Mouse (Mus musculus) intestine, embryonic 14.5 days (tissue): ENCODE data around the gene Sirt1. TPM values are rescaled to one million over a fixed set of nuclear protein-coding genes. Genes with fewer than 3 reads are reported as not detected.
"Not testable (repeated sequence)": the region's sequence is repeated elsewhere in the genome, so short reads cannot be mapped to it uniquely, and the experiment has no call there.

Experiments used
- ATAC-seq: fragments of 200-750 bp; cut with Nextera tagmentation; replicated peaks from 2 replicates; pipeline ENCODE4 v1.8.0; 2017; ENCODE audit warnings: low read depth, moderate number of reproducible peaks, moderate TSS enrichment, moderate library complexity; ENCODE audit not compliant: low FRiP score, low TSS enrichment
- DNase-seq: peaks from one replicate; pipeline ENCODE4 v3.0.0-alpha.2; 2018; ENCODE audit warnings: low spot score
- H3K27ac ChIP-seq: fragments of 300-500 bp; sonication (generic); 2 replicates; pipeline ENCODE4 v1.5.1; 2014; ENCODE audit warnings: low read depth, mild to moderate bottlenecking, control low read depth
- H3K27me3 ChIP-seq: fragments of 300-500 bp; sonication (generic); replicated peaks from 2 replicates; pipeline ENCODE4 v1.6.1; 2014; ENCODE audit warnings: low read length, control low read depth; ENCODE audit not compliant: control insufficient read depth, insufficient read depth
- H3K36me3 ChIP-seq: fragments of 300-500 bp; sonication (generic); 2 replicates; pipeline ENCODE4 v1.6.1; 2014; ENCODE audit warnings: low read length, control low read depth; ENCODE audit not compliant: control insufficient read depth, insufficient read depth
- H3K4me1 ChIP-seq: fragments of 300-500 bp; sonication (generic); replicated peaks from 2 replicates; pipeline ENCODE4 v1.6.1; 2014; ENCODE audit warnings: low read length, control low read depth, mixed read lengths; ENCODE audit not compliant: control insufficient read depth, insufficient read depth
- H3K4me2 ChIP-seq: fragments of 300-500 bp; sonication (generic); 2 replicates; pipeline ENCODE4 v1.6.1; 2014; ENCODE audit warnings: low read length
- H3K4me3 ChIP-seq: fragments of 300-500 bp; sonication (generic); 2 replicates; pipeline ENCODE4 v1.5.1; 2014; ENCODE audit warnings: low read depth, low read length, control low read depth, mixed read lengths
- H3K9ac ChIP-seq: fragments of 300-500 bp; sonication (generic); 2 replicates; pipeline ENCODE4 v1.6.1; 2014; ENCODE audit warnings: mild to moderate bottlenecking, low read length
- H3K9me3 ChIP-seq: fragments of 300-500 bp; sonication (generic); 2 replicates; pipeline ENCODE4 v1.6.1; 2016; ENCODE audit warnings: low read length, control low read depth; ENCODE audit not compliant: control insufficient read depth
- WGBS: fragments of 180-500 bp; shearing (Covaris S2); extraction: QIAGEN DNeasy Blood & Tissue Kit; methylation state at CpG from one replicate; pipeline ENCODE4 v1.1.7; 2014; 5-methylcytosine and 5-hydroxymethylcytosine counted together
- polyA plus RNA-seq: library from polyadenylated mRNA; unstranded; fragments of >200 nt; fragmentation: Nextera tagmentation; extraction: Ambion mirVana; gene quantifications from 2 replicates; pipeline ENCODE4 v1.2.1, GENCODE M21; 2014

The Sirt1 gene
- polyA plus RNA-seq, 1 experiment from 2014 or later = 6.8 TPM

DNA sequence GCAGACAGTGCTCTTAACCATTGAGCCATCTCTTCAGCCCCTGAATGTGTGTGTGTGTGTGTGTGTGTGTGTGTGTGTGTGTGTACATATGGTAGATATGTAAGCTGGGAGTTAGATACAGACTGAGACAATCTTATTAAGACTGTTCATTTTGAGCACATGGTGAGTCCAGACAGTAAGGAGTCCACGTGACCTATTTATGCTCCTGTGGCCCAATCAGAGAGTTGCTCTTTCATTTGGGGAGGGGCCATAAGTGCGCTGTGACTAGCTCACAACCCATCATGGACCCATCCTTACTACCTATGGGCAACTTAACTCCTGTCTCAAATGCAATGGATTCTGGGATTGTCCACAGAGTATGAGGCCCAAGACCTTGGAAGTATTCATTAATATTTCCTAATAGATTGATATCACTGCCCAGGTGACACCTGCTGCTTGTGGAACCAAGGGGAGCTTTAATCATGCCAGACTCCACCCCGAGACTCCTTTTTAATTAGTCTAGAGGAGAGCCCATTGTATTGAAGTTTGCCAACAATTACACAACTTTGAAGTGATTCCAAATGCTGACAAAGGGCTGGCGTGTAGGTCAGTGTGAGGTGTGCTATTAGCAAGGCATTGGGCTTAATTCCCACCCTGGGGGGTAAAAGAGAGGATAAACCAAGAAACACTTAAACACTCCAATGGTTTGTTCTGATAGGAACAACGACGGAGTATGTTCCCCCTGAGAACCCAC lies 2.4 kb downstream of the Sirt1 start:
- no peak overlapping the region for H3K4me2 ChIP-seq
- H3K36me3 ChIP-seq = no peaks in the 10 kb centered on the region
- H3K27me3 ChIP-seq = peaks cover 13% of the 10 kb centered on the region
- 72% methylated on average over 6 of the region's 6 CpGs for WGBS
- no peak overlapping the region for H3K9ac ChIP-seq
- no peak overlapping the region for H3K27ac ChIP-seq
- no peak overlapping the region for H3K4me3 ChIP-seq
- ATAC-seq (no peak), DNase-seq (no peak)
- 0 out of 2 replicates have a peak, but pooled peaks cover 7% of the 10 kb centered on the region for H3K4me1 ChIP-seq
- H3K9me3 ChIP-seq = no peaks in the 10 kb centered on the region

DNA sequence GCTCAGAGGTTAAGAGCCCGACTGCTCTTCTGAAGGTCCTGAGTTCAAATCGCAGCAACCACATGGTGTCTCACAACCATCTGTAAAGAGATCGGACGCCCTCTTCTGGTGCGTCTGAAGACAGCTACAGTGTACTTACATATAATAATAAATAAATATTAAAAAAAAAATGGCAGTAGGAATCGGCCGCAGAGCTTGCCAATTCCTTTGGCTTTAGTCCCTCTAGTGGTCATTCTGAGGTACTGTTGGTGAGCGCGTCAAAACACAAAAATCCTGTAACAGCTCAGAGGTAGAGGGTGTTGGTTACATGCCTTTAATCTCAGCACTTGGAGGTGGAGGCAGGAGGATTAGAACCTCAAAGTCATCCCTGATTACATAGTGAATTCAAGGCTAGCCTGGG lies 4.0 kb downstream of the Sirt1 start:
- ATAC-seq (0 out of 2 replicates have a peak, but pooled peaks have one; percentile 24), DNase-seq (peak; percentile 72)
- 18% methylated on average over 9 of the region's 9 CpGs for WGBS

GRCm38 (mm10) chr10:63376303-63376702 lies 5.2 kb downstream of the Sirt1 start:
- WGBS = 85% methylated on average over 5 of the region's 5 CpGs
- no peak overlapping the region for H3K27ac ChIP-seq
- no peaks in the 10 kb centered on the region for H3K4me1 ChIP-seq
- H3K27me3 ChIP-seq = peaks cover 10% of the 10 kb centered on the region
- no peak overlapping the region for H3K4me2 ChIP-seq
- no peak overlapping the region for H3K4me3 ChIP-seq
- DNase-seq = no peak
- H3K36me3 ChIP-seq = no peaks in the 10 kb centered on the region
- H3K9ac ChIP-seq = no peak overlapping the region
- ATAC-seq = no peak
- H3K9me3 ChIP-seq = no peaks in the 10 kb centered on the region

More for the DNA sequence above, 4.0 kb downstream of the Sirt1 start:
- H3K36me3 ChIP-seq = no peaks in the 10 kb centered on the region
- no peak overlapping the region for H3K9ac ChIP-seq
- peaks cover 13% of the 10 kb centered on the region for H3K27me3 ChIP-seq
- no peak overlapping the region for H3K4me2 ChIP-seq
- no peak overlapping the region for H3K4me3 ChIP-seq
- H3K4me1 ChIP-seq = 0 out of 2 replicates have a peak, but pooled peaks cover 7% of the 10 kb centered on the region
- H3K9me3 ChIP-seq = no peaks in the 10 kb centered on the region
- no peak overlapping the region for H3K27ac ChIP-seq

DNA sequence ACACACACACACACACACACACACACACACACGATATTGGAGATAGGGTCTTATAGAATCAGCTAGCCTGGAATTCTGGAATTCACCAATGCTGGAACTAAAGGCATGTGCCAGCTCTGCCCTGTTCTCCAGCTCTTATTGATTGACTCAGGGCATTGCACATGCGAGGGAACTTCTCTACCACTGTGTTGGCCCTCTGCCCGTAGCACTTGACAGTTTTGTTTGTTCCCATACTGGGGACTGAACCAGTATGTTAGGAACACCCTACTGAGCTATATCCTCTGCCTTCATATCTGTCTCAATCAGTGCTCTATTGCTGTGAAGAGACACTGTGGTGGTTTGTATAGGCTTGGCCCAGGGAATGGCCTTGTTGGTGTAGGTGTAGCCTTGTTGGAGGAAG lies 13.5 kb downstream of the Sirt1 start:
- no peak for DNase-seq
- H3K9ac ChIP-seq = no peak overlapping the region
- H3K4me1 ChIP-seq = no peaks in the 10 kb centered on the region
- ATAC-seq = no peak
- H3K4me2 ChIP-seq = no peak overlapping the region
- WGBS = 81% methylated on average over 3 of the region's 3 CpGs
- H3K27ac ChIP-seq = no peak overlapping the region
- no peak overlapping the region for H3K4me3 ChIP-seq
- no peaks in the 10 kb centered on the region for H3K36me3 ChIP-seq
- no peaks in the 10 kb centered on the region for H3K27me3 ChIP-seq
- H3K9me3 ChIP-seq = no peaks in the 10 kb centered on the region

GRCm38 (mm10) chr10:63367386-63367785 lies 14.1 kb downstream of the Sirt1 start:
- Histone ChIP-seq H3K4me1 (no peaks in the 10 kb centered on the region), H3K9ac (no peak overlapping the region), H3K27ac (no peak overlapping the region), H3K4me2 (no peak overlapping the region), H3K4me3 (no peak overlapping the region), H3K36me3 (no peaks in the 10 kb centered on the region), H3K27me3 (no peaks in the 10 kb centered on the region), H3K9me3 (no peaks in the 10 kb centered on the region)
- 81% methylated on average over 6 of the region's 6 CpGs for WGBS
- ATAC-seq (no peak), DNase-seq (no peak)

DNA sequence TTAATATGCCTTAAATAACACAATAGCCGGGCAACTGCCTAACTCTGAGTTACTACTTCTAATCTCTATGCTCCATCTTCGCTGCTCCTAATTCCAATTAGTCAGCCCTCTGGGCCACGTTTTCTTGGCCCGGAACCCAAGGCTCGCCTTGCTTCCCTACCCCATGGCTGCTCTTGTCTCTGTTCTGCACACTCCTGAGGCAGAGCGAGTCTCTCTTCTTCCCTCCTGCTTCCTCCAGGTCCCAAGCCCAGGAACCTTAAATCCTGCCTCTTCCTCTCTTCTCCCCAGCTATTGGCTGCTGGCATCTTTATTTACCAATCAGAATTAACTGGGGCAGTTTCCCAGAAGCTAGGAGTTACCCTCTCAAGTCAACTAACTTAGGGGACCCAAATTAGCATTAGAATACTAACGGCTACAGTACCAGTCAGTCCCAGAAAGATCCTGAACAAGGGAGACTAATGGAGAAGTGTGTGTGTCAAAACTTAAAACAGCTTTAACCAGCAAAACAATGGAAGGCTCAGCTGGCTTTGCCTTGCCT lies 15.5 kb downstream of the Sirt1 start:
- no peaks in the 10 kb centered on the region for H3K4me1 ChIP-seq
- 60% methylated on average over 7 of the region's 7 CpGs for WGBS

GRCm38 (mm10) chr10:63360502-63360901 lies 21.0 kb downstream of the Sirt1 start:
- Histone ChIP-seq H3K36me3 (no peaks in the 10 kb centered on the region), H3K9me3 (no peaks in the 10 kb centered on the region), H3K9ac (no peak overlapping the region), H3K27ac (no peak overlapping the region), H3K4me1 (no peaks in the 10 kb centered on the region), H3K27me3 (no peaks in the 10 kb centered on the region), H3K4me3 (no peak overlapping the region), H3K4me2 (no peak overlapping the region)
- ATAC-seq = no peak
- WGBS = 58% methylated on average over 1 of the region's 1 CpGs
- no peak for DNase-seq

More for the DNA sequence above, 15.5 kb downstream of the Sirt1 start:
- Histone ChIP-seq H3K4me2 (no peak overlapping the region), H3K36me3 (no peaks in the 10 kb centered on the region), H3K27me3 (no peaks in the 10 kb centered on the region), H3K27ac (no peak overlapping the region), H3K9me3 (no peaks in the 10 kb centered on the region), H3K4me3 (no peak overlapping the region), H3K9ac (no peak overlapping the region)
- DNase-seq (no peak), ATAC-seq (no peak)

DNA sequence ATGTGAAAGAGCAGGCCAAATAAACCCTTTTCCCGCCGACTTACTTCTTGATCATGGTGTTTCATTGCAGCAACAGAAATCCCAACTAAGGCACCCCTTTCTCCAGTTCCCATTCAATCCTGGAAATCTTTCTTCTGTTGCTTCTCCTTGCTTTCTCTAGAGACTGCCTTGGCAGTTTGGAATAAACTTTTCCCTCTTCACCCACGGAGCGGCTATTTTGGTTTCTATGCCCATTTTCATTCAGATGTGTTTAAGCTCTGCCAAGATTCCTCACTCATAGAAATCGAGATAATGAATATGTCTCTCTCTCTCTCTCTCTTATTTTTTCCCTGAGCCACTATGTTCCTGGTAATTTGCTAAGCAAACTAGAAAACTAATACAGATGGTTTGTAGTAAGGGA lies 29.4 kb downstream of the Sirt1 start:
- H3K9ac ChIP-seq = no peak overlapping the region
- DNase-seq (no peak), ATAC-seq (no peak)
- no peak overlapping the region for H3K4me3 ChIP-seq
- 0 out of 2 replicates have a peak, but pooled peaks cover 5% of the 10 kb centered on the region for H3K9me3 ChIP-seq
- no peak overlapping the region for H3K27ac ChIP-seq
- no peaks in the 10 kb centered on the region for H3K36me3 ChIP-seq
- no peak overlapping the region for H3K4me2 ChIP-seq
- no peaks in the 10 kb centered on the region for H3K27me3 ChIP-seq
- H3K4me1 ChIP-seq = no peaks in the 10 kb centered on the region
- WGBS = 96% methylated on average over 5 of the region's 5 CpGs

DNA sequence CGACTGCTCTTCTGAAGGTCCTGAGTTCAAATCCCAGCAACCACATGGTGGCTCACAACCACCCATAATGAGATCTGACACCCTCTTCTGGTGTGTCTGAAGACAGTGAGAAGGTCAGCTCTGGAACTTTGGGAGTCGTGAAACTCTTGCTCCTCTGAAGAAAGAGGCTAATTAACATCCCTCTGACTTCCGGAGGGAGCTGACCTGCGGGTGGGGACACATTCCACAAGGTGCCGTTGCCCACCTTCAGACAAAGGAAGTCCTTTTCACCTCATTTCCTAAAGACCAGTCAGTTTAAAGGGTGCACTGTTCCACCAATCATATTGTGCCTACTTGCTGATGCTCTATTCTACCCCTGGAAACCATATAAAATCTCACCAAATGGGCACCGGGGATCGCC lies 30.4 kb downstream of the Sirt1 start:
- H3K4me1 ChIP-seq, H3K27ac ChIP-seq, H3K9ac ChIP-seq, ATAC-seq, H3K36me3 ChIP-seq, DNase-seq, H3K4me3 ChIP-seq, H3K27me3 ChIP-seq, H3K9me3 ChIP-seq, H3K4me2 ChIP-seq: not testable (repeated sequence)
- WGBS = 83% methylated on average over 7 of the region's 7 CpGs
